Comparison of ENCODE assay signal across 8 mouse cellular contexts in the genomic region with DNA sequence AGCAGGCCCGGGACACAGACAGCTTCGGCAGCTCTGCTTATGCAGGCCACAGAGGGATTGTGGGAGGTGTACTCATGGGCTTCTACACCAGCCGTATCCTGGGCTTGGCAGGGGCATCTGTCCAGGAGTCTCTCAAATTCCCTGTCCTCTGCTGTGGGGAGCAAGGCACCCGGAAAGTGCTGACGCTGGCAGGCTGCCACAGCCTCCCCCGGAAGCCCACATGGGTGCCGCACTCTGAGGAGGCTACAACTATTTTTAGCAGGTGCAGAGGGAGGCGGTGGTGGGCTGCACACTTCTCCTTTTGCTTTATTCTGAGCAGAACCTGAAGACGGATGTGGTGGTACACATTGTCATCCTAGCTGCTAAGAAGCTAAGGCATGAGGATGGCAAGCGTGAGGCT. TPM values are rescaled to one million over a fixed set of nuclear protein-coding genes. Genes with fewer than 3 reads are reported as not detected.
DNase-seq lines count a peak whose midpoint lies in the region; ATAC-seq and TF ChIP-seq lines count a peak whose summit lies in the region.

No protein-coding gene starts in this region.

- 46% methylated on average over 10 of the region's 10 CpGs for WGBS in kidney, adult 2 months
- WGBS in kidney, embryonic 15.5 days: 61% methylated on average over 10 of the region's 10 CpGs
- 44% methylated on average over 10 of the region's 10 CpGs for WGBS in heart, embryonic 12.5 days
- 83% methylated on average over 10 of the region's 10 CpGs for WGBS in midbrain, embryonic 13.5 days

- H3K36me3 ChIP-seq in kidney, adult 2 months (ENCODE audit: control insufficient read depth, insufficient read depth, low read length): no peaks in the 10 kb centered on the region
- H3K36me3 ChIP-seq in kidney, embryonic 15.5 days: no peaks in the 10 kb centered on the region
- H3K36me3 ChIP-seq in heart, embryonic 12.5 days: no peaks in the 10 kb centered on the region
- H3K36me3 ChIP-seq in midbrain, embryonic 13.5 days: no peaks in the 10 kb centered on the region

- H3K27ac ChIP-seq in kidney, adult 2 months (ENCODE audit: insufficient read depth, low read depth, low read length): no peak overlapping the region
- H3K27ac ChIP-seq in kidney, embryonic 15.5 days: no peak overlapping the region
- H3K27ac ChIP-seq in heart, embryonic 12.5 days (ENCODE audit: poor library complexity, severe bottlenecking): peak overlapping the region; percentile 25; the same call in 1 of the 2 replicates
- no peak overlapping the region for H3K27ac ChIP-seq in left cerebral cortex, adult 2 months
- no peak overlapping the region for H3K27ac ChIP-seq in midbrain, embryonic 13.5 days

- intact Hi-C loops in left cerebral cortex, adult 2 months (cut with DNase I): no loop called here

- no peak for TF ChIP-seq POLR2A in kidney, adult 2 months (IDR thresholded peaks at IDR 0.05; ENCODE audit: low read depth, low read length)

- H3K4me2 ChIP-seq in kidney, embryonic 15.5 days: no peak overlapping the region
- peak overlapping the region; percentile 42 for H3K4me2 ChIP-seq in heart, embryonic 12.5 days
- H3K4me2 ChIP-seq in midbrain, embryonic 13.5 days (replicated peaks): no peak overlapping the region

- no peak for TF ChIP-seq CTCF in kidney, adult 2 months (conservative IDR thresholded peaks at IDR 0.05; ENCODE audit: insufficient read depth, insufficient read length, low read depth, low read length)
- TF ChIP-seq CTCF in left cerebral cortex, adult 2 months (IDR thresholded peaks at IDR 0.05): no peak

- H3K27me3 ChIP-seq in kidney, adult 2 months (replicated peaks; ENCODE audit: control insufficient read depth, insufficient read depth, low read length): no peaks in the 10 kb centered on the region
- H3K27me3 ChIP-seq in kidney, embryonic 15.5 days: no peaks in the 10 kb centered on the region
- no peaks in the 10 kb centered on the region for H3K27me3 ChIP-seq in heart, embryonic 12.5 days (replicated peaks)
- H3K27me3 ChIP-seq in midbrain, embryonic 13.5 days: no peaks in the 10 kb centered on the region

- no peak for ATAC-seq in kidney, embryonic 15.5 days (replicated peaks; ENCODE audit: low FRiP score)
- ATAC-seq in heart, embryonic 12.5 days (ENCODE audit: insufficient number of reproducible peaks, low FRiP score): no peak
- ATAC-seq in midbrain, embryonic 13.5 days: no peak

- DNase-seq in kidney, adult 2 months: peak; percentile 11
- DNase-seq in left cerebral cortex, adult 2 months (ENCODE audit: extremely low spot score in 1 of 2, low spot score in 2 of 2): peak; percentile 68
- peak; percentile 31 for DNase-seq in right cerebral cortex, postnatal 4 days
- DNase-seq in cerebellum, postnatal 36 days: no peak
- no peak for DNase-seq in urinary bladder, postnatal 14 days (ENCODE audit: low spot score)

- no peaks in the 10 kb centered on the region for H3K9me3 ChIP-seq in kidney, embryonic 15.5 days (replicated peaks)
- peaks cover 4% of the 10 kb centered on the region; the same call in 1 of the 2 replicates for H3K9me3 ChIP-seq in heart, embryonic 12.5 days (replicated peaks)
- H3K9me3 ChIP-seq in midbrain, embryonic 13.5 days: no peaks in the 10 kb centered on the region

- no peak overlapping the region for H3K9ac ChIP-seq in kidney, embryonic 15.5 days
- H3K9ac ChIP-seq in heart, embryonic 12.5 days: no peak overlapping the region
- no peak overlapping the region for H3K9ac ChIP-seq in midbrain, embryonic 13.5 days (replicated peaks)

- no peaks in the 10 kb centered on the region for H3K4me1 ChIP-seq in kidney, adult 2 months (ENCODE audit: control insufficient read depth, insufficient read depth, low read length)
- no peaks in the 10 kb centered on the region for H3K4me1 ChIP-seq in kidney, embryonic 15.5 days
- H3K4me1 ChIP-seq in heart, embryonic 12.5 days (replicated peaks): peaks cover 11% of the 10 kb centered on the region
- H3K4me1 ChIP-seq in midbrain, embryonic 13.5 days (replicated peaks): no peaks in the 10 kb centered on the region

- no peak overlapping the region for H3K4me3 ChIP-seq in kidney, adult 2 months (ENCODE audit: insufficient read depth, low read depth, low read length)
- no peak overlapping the region for H3K4me3 ChIP-seq in kidney, embryonic 15.5 days (replicated peaks)
- H3K4me3 ChIP-seq in heart, embryonic 12.5 days: no peak overlapping the region
- H3K4me3 ChIP-seq in left cerebral cortex, adult 2 months: no peak overlapping the region
- no peak overlapping the region for H3K4me3 ChIP-seq in midbrain, embryonic 13.5 days (replicated peaks)

RNA-seq across cellular contexts. Expression of a gene that starts 52.4 kb away (rescaled TPM):
- 0.64 and 2.4 TPM in 2 replicates for polyA plus RNA-seq in kidney, adult 2 months (2012; rRNA removed)
- 0.15 and 0.30 TPM in 2 replicates for polyA plus RNA-seq in kidney, embryonic 15.5 days (2015; fragmentation: Nextera tagmentation; extraction: Ambion mirVana)
- polyA plus RNA-seq in heart, embryonic 12.5 days (2016; fragmentation: Nextera tagmentation; extraction: Ambion mirVana): 0.18 and 0.21 TPM in 2 replicates
- under 1 TPM; 0.18 to 0.33 TPM for total RNA-seq in left cerebral cortex, adult 2 months (2021)
- 0.07 TPM in 1 of 2 replicates, not detected in the other for polyA plus RNA-seq in midbrain, embryonic 13.5 days (2015; fragmentation: Nextera tagmentation; extraction: Ambion mirVana)

Comparison
In these comparisons a context has a peak if more than half of its experiments do, and no peak if none do; other contexts are left out.
1. DNase-seq: peak in kidney, adult 2 months (single experiment), left cerebral cortex, adult 2 months (2 of 2) and right cerebral cortex, postnatal 4 days (single experiment); none in cerebellum, postnatal 36 days (0 of 2) and urinary bladder, postnatal 14 days (single experiment).